Mouse (Mus musculus): ENCODE results near the gene Fank1. TPM values are rescaled to one million over a fixed set of nuclear protein-coding genes. Genes with fewer than 3 reads are reported as not detected.

The Fank1 gene
- polyA plus RNA-seq, 1 experiment from 2014 or later: not detected

DNA sequence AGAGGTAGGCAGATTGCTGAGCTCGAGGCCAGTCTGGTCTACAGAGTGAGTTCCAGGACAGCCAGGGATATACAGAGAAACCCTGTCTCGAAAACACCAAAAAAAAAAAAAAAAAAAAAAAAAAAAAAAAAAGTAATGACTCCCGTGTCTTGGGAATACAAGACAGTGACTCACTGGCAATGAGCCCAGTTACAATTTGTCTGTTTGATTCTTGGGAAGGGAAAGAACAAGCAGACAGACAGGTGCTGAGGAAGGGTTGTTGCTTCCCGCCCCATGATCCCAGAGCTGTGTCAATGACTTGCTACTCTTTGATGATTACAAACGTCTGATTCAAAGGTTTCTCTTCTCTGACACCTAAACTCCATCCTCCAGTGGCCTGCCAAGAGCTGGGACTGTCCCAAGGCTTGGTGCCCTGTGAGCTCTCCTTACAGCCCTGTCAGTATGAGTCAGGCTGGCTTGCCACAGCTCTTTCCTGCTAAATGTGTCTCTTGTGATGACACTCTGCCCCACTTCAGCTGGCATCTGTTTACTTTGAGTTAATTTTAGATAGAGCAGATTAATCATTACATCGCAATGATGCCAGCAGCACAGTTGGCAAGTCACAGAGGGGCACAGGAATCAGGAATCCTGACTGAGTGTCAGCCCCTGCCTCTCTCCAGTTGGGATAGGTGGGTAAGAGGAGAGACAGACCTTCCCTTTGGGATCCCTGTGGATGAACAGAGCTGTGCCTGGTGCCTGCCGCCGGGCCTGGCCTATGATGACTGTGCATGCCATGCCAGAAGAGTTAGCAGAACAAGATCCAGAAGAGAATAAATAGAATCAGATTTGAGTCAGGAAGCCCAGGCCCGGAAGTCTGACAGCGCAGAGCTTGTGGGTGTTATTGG is 16.8 kb downstream of the Fank1 start:
- no peak for ATAC-seq (ENCODE audit: low read depth)

GRCm38 (mm10) chr7:133794720-133795119 is 18.1 kb downstream of the Fank1 start:
- DNase-seq: no peak
- Histone ChIP-seq H3K4me3 (replicated peaks) (no peak overlapping the region), H3K4me2 (no peak overlapping the region), H3K36me3 (no peaks in the 10 kb centered on the region), H3K9ac (no peak overlapping the region), H3K27me3 (no peaks in the 10 kb centered on the region), H3K4me1 (replicated peaks) (no peaks in the 10 kb centered on the region), H3K27ac (no peak overlapping the region), H3K9me3 (replicated peaks) (no peaks in the 10 kb centered on the region)
- ATAC-seq (ENCODE audit: low read depth): no peak
- WGBS (ENCODE audit: insufficient replicate concordance): 69% methylated on average over 2 of the region's 2 CpGs

More for the DNA sequence above, 16.8 kb downstream of the Fank1 start:
- Histone ChIP-seq H3K36me3 (no peaks in the 10 kb centered on the region), H3K27me3 (no peaks in the 10 kb centered on the region), H3K9me3 (replicated peaks) (no peaks in the 10 kb centered on the region), H3K9ac (no peak overlapping the region), H3K4me2 (no peak overlapping the region), H3K4me1 (replicated peaks) (no peaks in the 10 kb centered on the region), H3K27ac (no peak overlapping the region), H3K4me3 (replicated peaks) (no peak overlapping the region)
- WGBS (ENCODE audit: insufficient replicate concordance): 62% methylated on average over 10 of the region's 10 CpGs
- no peak for DNase-seq

DNA sequence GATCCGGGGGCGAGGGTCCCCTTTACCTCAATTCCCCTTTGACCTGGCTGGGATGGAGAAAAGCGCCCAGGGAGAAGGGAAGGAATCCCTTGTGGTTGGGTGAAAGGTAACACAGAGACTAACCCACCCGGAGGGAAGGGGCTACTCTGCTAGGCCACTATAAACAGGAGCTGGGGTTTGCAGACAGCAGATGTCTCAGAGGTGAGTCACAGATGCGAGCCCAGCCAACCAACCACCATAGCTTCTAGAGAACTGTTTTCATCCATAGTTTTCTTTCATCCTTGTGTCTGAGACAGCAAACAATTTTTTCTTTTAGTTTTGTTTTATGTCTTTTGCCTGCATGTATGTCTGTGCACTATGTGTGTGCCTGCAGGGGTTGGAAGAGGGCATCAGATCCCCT is 23.3 kb downstream of the Fank1 start:
- no peak overlapping the region for H3K27ac ChIP-seq
- DNase-seq (no peak), ATAC-seq (ENCODE audit: low read depth) (no peak)
- H3K4me1 ChIP-seq (replicated peaks): no peaks in the 10 kb centered on the region
- H3K4me3 ChIP-seq (replicated peaks): no peak overlapping the region
- H3K27me3 ChIP-seq: no peaks in the 10 kb centered on the region
- H3K9me3 ChIP-seq (replicated peaks): no peaks in the 10 kb centered on the region
- no peak overlapping the region for H3K9ac ChIP-seq
- 58% methylated on average over 5 of the region's 5 CpGs for WGBS (ENCODE audit: insufficient replicate concordance)
- no peak overlapping the region for H3K4me2 ChIP-seq
- no peaks in the 10 kb centered on the region for H3K36me3 ChIP-seq

GRCm38 (mm10) chr7:133801823-133802222 is 25.2 kb downstream of the Fank1 start:
- 46% methylated on average over 6 of the region's 6 CpGs for WGBS (ENCODE audit: insufficient replicate concordance)
- no peaks in the 10 kb centered on the region for H3K4me1 ChIP-seq (replicated peaks)
- DNase-seq (no peak), ATAC-seq (ENCODE audit: low read depth) (no peak)
- no peak overlapping the region for H3K4me3 ChIP-seq (replicated peaks)
- H3K27ac ChIP-seq: no peak overlapping the region
- no peak overlapping the region for H3K9ac ChIP-seq
- no peak overlapping the region for H3K4me2 ChIP-seq
- H3K27me3 ChIP-seq: no peaks in the 10 kb centered on the region
- H3K36me3 ChIP-seq: no peaks in the 10 kb centered on the region
- no peaks in the 10 kb centered on the region for H3K9me3 ChIP-seq (replicated peaks)

- WGBS (ENCODE audit: insufficient replicate concordance): 38% methylated on average over 7 of the region's 7 CpGs
- DNase-seq (no peak), ATAC-seq (ENCODE audit: low read depth) (no peak)
- no peaks in the 10 kb centered on the region for H3K9me3 ChIP-seq (replicated peaks)
- H3K4me3 ChIP-seq (replicated peaks): no peak overlapping the region
- H3K9ac ChIP-seq: no peak overlapping the region
- no peak overlapping the region for H3K27ac ChIP-seq
- no peaks in the 10 kb centered on the region for H3K27me3 ChIP-seq
- no peak overlapping the region for H3K4me2 ChIP-seq
- H3K4me1 ChIP-seq (replicated peaks): no peaks in the 10 kb centered on the region
- no peaks in the 10 kb centered on the region for H3K36me3 ChIP-seq
Observed at GRCm38 (mm10) chr7:133805614-133806175, 29.0 kb downstream of the Fank1 start.

DNA sequence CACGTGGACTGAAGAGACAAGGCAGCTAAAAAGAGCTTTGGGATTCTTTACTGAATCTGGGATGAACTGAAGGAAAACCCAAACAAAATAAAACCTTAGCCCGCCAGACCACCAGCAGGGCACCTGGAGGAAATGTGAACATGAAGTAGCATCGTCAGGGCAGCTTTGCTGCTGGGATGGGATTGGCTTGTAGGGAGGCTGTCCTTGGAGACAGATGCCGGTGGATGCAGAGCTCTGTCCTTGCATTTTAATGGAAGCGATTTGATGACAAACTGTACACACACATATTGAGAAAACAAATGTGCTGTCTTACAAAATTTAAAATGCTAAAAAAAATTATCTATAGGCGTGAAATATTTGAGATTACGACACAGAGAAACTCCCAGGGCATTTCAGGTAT is 36.3 kb downstream of the Fank1 start:
- H3K36me3 ChIP-seq: no peaks in the 10 kb centered on the region
- DNase-seq (no peak), ATAC-seq (ENCODE audit: low read depth) (no peak)
- H3K27ac ChIP-seq: no peak overlapping the region
- no peaks in the 10 kb centered on the region for H3K4me1 ChIP-seq (replicated peaks)
- no peak overlapping the region for H3K4me2 ChIP-seq
- H3K9me3 ChIP-seq (replicated peaks): no peaks in the 10 kb centered on the region
- H3K4me3 ChIP-seq (replicated peaks): no peak overlapping the region
- WGBS (ENCODE audit: insufficient replicate concordance): 59% methylated on average over 7 of the region's 7 CpGs
- H3K27me3 ChIP-seq: no peaks in the 10 kb centered on the region
- H3K9ac ChIP-seq: no peak overlapping the region

DNA sequence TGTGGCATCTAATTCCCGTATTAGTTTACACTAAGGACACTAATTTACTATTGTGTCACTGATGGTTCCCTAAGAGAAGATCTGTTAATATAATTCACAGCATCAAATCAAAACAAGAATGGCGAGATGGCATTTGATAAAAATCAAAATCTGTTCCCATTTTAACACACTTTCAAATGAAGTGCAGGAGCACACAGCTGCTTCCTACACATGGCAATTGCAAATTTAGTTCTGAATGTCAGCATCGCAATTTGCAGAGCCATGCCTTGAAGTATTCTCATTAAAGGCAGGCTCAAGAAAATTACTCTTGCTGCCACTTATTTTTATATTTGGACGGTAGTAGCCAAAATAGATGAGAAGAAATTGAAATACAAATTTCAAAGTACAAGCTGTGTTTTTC is 36.7 kb downstream of the Fank1 start:
- Histone ChIP-seq H3K4me2 (no peak overlapping the region), H3K9me3 (replicated peaks) (no peaks in the 10 kb centered on the region), H3K4me3 (replicated peaks) (no peak overlapping the region), H3K27me3 (no peaks in the 10 kb centered on the region), H3K4me1 (replicated peaks) (no peaks in the 10 kb centered on the region), H3K9ac (no peak overlapping the region), H3K27ac (no peak overlapping the region), H3K36me3 (no peaks in the 10 kb centered on the region)
- 63% methylated on average over 4 of the region's 4 CpGs for WGBS (ENCODE audit: insufficient replicate concordance)
- DNase-seq (no peak), ATAC-seq (ENCODE audit: low read depth) (no peak)

DNA sequence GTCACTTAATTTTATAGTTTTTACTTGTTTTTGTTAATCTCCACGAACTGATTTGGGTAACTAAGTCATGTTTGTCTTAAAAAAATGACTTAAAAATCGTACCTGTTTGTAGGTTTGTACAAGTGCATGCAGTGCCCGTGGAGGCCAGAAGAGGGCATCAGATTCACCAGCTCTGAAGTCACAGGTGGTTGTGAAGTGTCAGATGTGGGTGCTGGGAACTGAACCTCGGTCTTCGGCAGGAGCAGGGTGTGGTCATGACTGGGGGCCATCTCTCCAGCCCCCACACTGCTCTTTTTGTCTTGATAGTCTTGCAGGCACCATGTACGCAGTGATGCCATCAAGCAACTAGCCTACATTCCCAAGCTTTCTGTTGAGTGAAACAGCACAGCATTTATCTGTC is 47.1 kb downstream of the Fank1 start:
- DNase-seq: no peak
- H3K4me2 ChIP-seq: no peak overlapping the region
- no peaks in the 10 kb centered on the region for H3K27me3 ChIP-seq
- no peak overlapping the region for H3K4me3 ChIP-seq (replicated peaks)
- H3K9ac ChIP-seq: no peak overlapping the region
- no peak for ATAC-seq (ENCODE audit: low read depth)
- no peaks in the 10 kb centered on the region for H3K9me3 ChIP-seq (replicated peaks)
- H3K36me3 ChIP-seq: no peaks in the 10 kb centered on the region
- H3K4me1 ChIP-seq (replicated peaks): no peaks in the 10 kb centered on the region
- no peak overlapping the region for H3K27ac ChIP-seq
- 71% methylated on average over 6 of the region's 6 CpGs for WGBS (ENCODE audit: insufficient replicate concordance)

DNA sequence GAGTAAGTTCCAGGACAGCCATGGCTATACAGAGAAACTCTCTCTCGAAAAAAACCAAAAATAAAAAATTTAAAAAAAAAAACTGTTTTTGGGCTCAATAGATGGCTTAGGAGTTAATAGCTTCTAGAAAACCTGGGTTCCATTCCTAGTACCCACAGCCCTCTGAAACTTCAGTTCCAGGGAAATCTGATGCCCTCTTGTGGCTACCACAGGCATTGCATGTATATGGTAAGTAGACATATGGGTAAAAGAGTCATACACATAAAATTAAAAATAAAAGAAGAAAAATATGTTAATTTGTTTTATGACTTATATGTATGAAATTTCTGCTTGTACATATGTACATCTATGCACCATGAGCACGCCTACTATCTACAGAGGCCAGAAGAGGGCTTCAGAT is 47.9 kb downstream of the Fank1 start:
- Histone ChIP-seq H3K36me3 (no peaks in the 10 kb centered on the region), H3K27ac (no peak overlapping the region), H3K4me1 (replicated peaks) (no peaks in the 10 kb centered on the region), H3K4me3 (replicated peaks) (no peak overlapping the region), H3K9me3 (replicated peaks) (no peaks in the 10 kb centered on the region), H3K4me2 (no peak overlapping the region), H3K9ac (no peak overlapping the region), H3K27me3 (no peaks in the 10 kb centered on the region)
- ATAC-seq (ENCODE audit: low read depth): no peak
- no peak for DNase-seq
- WGBS (ENCODE audit: insufficient replicate concordance): 49% methylated on average over 2 of the region's 2 CpGs

- ATAC-seq (ENCODE audit: low read depth) (no peak), DNase-seq (no peak)
- WGBS (ENCODE audit: insufficient replicate concordance): 50% methylated on average over 4 of the region's 4 CpGs
- no peaks in the 10 kb centered on the region for H3K4me1 ChIP-seq (replicated peaks)
- H3K27me3 ChIP-seq: no peaks in the 10 kb centered on the region
- H3K27ac ChIP-seq: no peak overlapping the region
- H3K4me2 ChIP-seq: no peak overlapping the region
- H3K9ac ChIP-seq: no peak overlapping the region
- H3K9me3 ChIP-seq (replicated peaks): no peaks in the 10 kb centered on the region
- no peaks in the 10 kb centered on the region for H3K36me3 ChIP-seq
- no peak overlapping the region for H3K4me3 ChIP-seq (replicated peaks)
Observed at GRCm38 (mm10) chr7:133828514-133828913, 51.9 kb downstream of the Fank1 start.

- 25% methylated on average over 7 of the region's 7 CpGs for WGBS (ENCODE audit: insufficient replicate concordance)
- Histone ChIP-seq H3K9ac (no peak overlapping the region), H3K4me1 (replicated peaks) (no peaks in the 10 kb centered on the region), H3K4me3 (replicated peaks) (no peak overlapping the region), H3K4me2 (no peak overlapping the region), H3K36me3 (no peaks in the 10 kb centered on the region), H3K27ac (no peak overlapping the region), H3K9me3 (replicated peaks) (no peaks in the 10 kb centered on the region), H3K27me3 (no peaks in the 10 kb centered on the region)
- ATAC-seq (ENCODE audit: low read depth) (no peak), DNase-seq (no peak)
Observed at GRCm38 (mm10) chr7:133829579-133829978, 52.9 kb downstream of the Fank1 start.

- Histone ChIP-seq H3K4me3 (replicated peaks) (no peak overlapping the region), H3K9ac (no peak overlapping the region), H3K36me3 (no peaks in the 10 kb centered on the region), H3K4me2 (no peak overlapping the region), H3K4me1 (replicated peaks) (no peaks in the 10 kb centered on the region), H3K9me3 (replicated peaks) (no peaks in the 10 kb centered on the region), H3K27me3 (no peaks in the 10 kb centered on the region), H3K27ac (no peak overlapping the region)
- DNase-seq (no peak), ATAC-seq (ENCODE audit: low read depth) (no peak)
- WGBS (ENCODE audit: insufficient replicate concordance): 44% methylated on average over 4 of the region's 4 CpGs
Observed at GRCm38 (mm10) chr7:133839546-133839945, 62.9 kb downstream of the Fank1 start.

All from liver, embryonic 13.5 days (tissue).